Mouse (Mus musculus) megakaryocyte-erythroid progenitor cell, adult 5-6 weeks (primary cell): ENCODE measurements around the gene Psg19. TPM values are rescaled to one million over a fixed set of nuclear protein-coding genes. Genes with fewer than 3 reads are reported as not detected.
"Not testable (repeated sequence)": the region's sequence is repeated elsewhere in the genome, so short reads cannot be mapped to it uniquely, and the experiment has no call there.

Experiments
- ATAC-seq: replicated peaks from 2 replicates; pipeline ENCODE4 v1.8.0; 2016; ENCODE audit warnings: mild to moderate bottlenecking, inconsistent platforms; ENCODE audit not compliant: severe bottlenecking, poor library complexity, low FRiP score, low TSS enrichment
- total RNA-seq, 2 experiments: library from RNA; stranded (forward) in 1 of 2; stranded (reverse) in 1 of 2; fragments of 200-1000, 215-1000 nt in 1 of 2; fragments of >200 nt in 1 of 2; fragmentation: Nextera tagmentation in 1 of 2; gene quantifications; 2 replicates each; pipeline ENCODE4 v1.2.3; 2014 to 2017

Psg19 gene
- total RNA-seq (2014; fragmentation: Nextera tagmentation) (not detected in 2 replicates), total RNA-seq (2017) (not detected in 2 replicates)

DNA sequence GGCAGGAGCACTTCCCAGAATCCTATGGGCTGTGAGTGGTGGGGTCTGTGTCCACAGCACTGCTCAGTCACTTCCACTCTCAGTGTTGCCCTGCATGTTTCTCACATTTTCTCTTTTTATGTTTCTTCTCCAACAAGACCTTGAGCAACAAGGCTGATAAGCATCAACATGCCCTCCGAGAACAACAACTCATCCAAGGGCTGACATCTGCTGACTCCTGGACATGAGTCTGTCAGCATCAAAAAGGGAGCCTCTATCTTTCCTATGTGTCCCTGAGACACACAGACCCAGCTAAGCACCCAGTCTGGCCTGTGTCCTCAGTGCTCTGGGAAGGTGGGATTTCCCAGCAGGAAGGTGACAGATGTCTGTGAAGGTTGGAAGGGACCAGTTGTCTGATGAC, at the start of gene Psg19:
Gene Psg19 (minus strand): TSS at position 101 of the 400 bp plus-strand sequence.
- no peak for ATAC-seq

DNA sequence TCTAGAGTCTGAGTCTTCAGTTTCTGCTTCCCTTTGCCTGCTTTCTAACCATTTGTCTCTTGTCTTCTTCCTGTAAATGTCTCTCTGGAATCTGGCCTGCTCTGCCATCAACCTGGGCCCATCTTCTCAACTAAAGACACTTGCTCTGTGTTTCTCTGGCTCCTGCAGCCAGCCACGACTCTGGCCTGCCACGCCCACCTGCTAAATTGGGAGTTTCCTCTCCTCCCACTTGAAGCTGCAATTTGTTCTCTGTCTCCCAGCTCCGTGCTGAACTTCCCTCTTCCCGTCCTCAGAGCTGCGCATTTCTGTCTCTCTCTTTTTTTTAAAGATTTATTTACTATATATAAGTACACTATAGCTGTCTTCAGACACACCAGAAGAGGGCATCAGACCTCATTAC, 46.5 kb upstream of the Psg19 start:
- ATAC-seq, result no peak

DNA sequence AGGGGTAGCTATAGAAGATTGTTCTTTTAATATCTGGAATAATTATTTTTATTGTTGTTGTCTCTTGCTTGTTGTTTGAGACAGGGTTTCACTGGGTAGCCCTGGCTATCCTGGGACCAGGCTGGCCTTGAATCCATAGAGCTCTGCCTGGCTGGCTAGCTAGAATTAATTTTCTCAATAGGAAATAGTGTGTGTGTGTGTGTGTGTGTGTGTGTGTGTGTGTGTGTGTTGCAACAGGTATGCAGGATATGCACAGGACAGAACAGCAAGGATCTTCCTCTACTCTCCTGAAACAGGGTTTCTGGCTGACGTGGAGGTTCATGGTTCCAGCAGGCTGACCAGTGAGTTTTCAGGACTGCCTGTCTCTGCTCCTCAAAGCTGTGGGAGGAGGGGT, 42.9 kb upstream of the Psg19 start:
- ATAC-seq, result no peak

DNA sequence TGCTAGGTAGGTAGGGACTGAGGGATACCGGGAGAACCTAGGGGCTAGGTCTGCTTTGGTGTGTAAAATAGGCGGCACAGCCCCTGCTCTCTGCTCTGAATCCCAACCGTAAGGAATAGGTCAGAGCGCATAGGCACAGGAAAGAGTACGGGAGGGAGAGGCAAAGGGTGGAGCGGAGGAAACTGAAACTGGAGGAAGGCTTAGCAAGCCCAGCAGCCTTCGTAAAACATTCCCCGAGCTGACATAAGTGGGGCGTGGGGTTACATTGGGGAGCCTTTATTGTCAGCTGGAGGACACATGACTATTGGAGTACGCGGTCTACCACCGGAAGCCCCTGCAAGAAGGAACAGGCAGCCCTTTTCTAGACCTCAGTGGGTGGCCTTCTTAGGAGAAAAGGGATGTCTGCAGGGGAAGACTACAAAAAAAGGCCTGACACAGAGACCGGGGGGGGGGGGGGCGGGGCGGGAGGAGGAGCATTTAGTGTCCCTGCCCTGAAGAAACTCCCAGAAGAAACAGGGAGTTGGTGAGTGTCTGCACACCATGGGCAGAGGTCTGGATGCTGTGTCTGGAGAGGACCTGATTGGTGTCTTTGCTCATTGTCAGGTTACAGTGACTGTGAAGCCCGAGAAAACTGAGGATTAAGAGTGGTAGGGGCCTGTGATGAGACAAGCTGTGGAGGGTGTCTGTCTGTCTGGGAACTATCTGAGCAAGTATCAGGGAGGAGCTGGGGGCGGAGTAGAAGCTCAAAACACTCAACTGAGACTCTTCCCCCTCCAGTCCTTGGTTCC, 42.3 kb upstream of the Psg19 start:
- ATAC-seq, result peak; percentile 88

DNA sequence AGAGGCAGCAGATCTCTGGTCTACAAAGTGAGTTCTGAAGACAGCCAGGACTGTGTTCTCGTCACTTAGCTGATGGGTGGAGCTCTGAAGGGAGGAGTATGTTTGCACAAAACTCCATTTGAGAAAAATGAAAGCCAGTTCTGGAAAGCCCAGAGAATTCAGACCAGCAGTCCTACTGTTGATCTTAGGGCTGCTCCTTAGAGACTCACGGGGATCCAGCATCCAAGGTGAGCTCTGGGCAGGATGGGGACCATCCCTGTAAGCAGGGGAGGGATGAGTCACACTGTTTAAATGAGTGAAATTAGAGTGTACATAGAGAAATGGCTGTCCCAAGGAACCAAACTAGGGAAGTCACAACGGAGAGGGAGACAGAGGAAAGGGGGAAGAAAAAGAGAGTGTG, 41.5 kb upstream of the Psg19 start, which contains the start of gene Mill2:
Gene Mill2 (plus strand): TSS at position 102 of the 400 bp plus-strand sequence.
- peak; percentile 49 for ATAC-seq

DNA sequence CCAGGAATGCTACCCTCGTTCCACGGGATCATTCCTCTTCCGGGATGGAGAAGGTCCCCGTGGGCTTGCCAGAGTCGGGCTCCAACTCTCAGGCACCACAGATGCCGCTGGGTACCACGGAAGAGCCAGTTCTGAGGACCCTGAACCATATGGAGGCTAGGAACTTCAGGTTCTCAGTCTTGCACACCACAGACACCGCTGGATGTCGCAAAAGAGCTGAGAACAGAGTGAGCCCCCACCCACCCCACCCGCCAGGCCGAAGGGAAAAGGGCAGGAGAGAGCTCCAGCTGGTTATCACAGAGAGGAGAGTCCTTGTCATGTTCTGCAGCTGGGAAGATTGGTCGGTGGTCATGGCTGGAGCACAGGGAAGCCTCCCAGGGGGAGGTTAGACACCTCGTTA, 34.0 kb upstream of the Psg19 start:
- ATAC-seq, result no peak

DNA sequence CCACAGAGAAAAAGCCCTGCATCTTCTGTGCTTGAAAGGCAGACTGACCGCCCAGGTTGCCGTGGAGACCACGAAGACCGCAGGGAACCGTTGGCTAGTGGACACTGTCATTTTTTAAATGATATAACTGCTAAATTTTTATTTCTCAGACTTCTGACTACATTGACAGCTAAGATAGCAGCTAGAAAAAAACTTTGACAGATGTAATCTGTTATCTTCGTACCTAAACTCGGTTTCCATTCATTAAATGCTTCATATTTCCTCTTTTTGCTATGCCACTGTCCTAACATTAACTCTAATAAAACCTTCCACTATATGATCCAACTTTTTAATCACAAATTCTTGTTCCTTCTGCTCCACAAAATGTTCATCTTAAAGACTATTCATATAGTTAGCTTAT, 31.2 kb upstream of the Psg19 start:
- ATAC-seq, result no peak

DNA sequence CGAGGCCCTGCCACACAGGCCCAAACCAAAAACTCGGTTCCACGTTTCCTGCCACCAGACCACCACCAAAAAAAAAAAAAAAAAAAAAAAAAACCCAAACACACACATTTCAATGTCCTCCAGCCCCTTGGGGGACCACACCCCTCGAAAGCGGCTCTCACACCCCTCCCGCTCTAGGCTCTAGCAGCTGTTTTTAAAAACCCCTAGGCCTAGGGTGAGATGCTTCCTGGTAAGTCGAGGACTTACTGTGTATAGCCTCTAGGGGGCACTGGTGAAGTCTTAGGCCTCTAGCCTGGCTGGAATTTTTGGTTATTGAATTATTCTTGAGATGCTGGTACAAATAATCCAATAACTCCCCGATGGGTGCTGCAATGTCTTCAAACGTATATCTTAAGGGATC, 30.3 kb upstream of the Psg19 start:
- 0 out of 2 replicates have a peak, but pooled peaks have one; percentile 63 for ATAC-seq

DNA sequence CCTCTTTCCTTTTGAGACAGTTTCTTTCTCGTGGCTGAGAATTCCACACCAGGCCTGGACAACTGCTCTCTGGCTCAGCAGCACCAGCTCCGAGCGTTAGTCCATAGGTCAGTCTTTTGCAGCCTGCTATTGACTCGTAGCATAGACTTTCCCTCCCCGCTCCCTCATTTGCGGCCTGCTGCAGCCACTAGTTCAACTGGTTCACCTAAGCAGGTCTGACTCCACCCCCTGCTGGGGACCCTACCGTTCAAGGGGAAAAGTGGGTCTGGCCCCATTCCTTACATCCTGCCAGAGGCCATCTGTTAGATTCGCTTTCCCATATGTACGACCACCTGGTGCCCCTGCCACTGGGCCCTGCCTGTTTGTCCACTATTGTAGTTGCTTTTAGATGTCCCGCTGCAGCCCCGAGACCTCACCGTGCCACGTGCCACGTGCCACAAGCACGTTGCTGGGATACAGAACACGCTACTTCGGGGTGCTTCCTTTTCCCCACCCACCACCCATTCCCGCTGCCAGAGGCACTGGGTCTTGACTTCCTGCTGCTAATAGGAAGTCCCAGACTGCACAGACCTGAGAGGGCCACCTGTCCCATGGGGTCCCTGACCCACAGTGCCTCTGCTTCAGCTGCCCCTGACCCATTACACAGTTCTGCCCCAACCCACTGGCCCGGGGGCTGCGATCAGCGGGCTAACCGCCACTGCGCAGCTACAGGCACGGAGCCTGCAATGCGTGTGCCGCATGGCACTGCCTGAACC, 29.6 kb upstream of the Psg19 start:
- ATAC-seq, result no peak

DNA sequence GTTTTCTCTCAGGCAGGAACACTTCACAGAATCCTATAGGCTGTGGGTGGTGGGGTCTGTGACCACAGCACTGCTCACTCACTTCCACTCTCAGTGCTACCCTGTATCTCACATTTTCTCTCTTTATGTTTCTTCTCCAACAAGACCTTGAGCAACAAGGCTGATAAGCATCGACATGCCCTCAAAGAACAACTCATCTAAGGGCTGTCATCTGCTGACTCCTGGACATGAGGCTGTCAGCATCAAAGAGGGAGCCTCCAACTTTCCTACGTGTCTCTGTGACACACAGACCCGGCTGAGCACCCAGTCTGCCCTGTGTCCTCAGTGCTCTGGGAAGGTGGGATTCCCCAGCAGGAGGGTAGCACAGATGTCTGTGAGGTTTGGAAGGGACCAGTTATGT, 23.2 kb upstream of the Psg19 start, which contains the start of gene Psg17:
Gene Psg17 (minus strand): TSS at position 101 of the 400 bp plus-strand sequence.
- no peak for ATAC-seq

DNA sequence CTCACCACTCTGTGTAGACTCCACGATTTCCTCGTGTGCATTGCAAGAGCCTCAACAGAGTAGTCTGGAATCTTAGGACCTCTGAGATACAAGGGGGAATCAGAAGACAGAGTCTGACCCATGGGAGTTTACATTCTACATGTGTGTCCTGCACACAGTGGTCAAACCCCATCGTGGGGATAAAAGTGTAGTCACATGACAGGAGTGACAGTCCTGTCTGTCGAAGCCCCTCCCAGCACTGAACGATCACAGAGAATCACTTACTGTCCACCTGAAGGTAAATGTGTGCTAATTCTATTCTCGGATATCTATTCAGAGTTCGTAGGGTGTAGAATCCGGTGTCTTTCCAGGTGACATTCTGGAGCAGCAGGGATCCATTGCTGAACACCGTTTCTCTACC, 20.0 kb upstream of the Psg19 start:
- no peak for ATAC-seq

DNA sequence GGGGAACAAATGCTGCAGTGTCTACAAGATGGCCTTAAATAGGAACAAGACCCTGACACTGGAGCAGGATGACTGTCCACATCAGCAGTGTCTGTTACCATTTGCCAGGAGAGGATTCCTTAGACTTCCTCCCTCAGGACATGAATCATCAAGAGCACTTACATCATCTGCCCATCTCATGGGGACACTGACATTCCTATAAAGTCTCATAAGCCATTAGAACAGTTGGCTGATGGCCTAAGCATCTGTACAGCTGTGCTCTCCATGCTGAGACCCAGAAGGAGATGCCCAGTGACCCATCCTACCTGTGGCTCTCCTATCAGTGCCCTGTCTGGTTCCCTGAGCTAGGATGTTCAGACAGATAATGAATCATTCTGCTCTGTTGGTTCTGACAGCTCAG, 5.2 kb upstream of the Psg19 start:
- ATAC-seq, result no peak

DNA sequence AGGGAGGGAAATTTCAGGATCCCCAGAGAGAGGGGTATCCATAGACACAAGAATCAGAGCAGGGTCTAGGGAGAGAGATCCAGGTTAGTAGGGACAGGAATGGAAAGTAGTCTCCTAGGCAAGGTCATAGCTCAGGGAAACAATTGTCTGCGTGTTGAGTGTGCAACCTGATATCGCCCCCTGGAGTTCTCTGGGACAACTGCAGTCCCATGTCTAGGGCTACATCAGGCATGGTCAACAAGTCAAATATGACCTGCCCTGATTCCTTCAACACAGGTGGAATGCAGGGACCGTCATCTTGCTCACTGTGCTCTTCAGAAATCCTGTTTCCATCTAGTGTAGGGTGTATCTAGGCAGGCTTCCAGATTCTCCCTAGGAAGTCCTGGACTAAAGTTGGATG, 809 bp upstream of the Psg19 start:
- no peak for ATAC-seq

DNA sequence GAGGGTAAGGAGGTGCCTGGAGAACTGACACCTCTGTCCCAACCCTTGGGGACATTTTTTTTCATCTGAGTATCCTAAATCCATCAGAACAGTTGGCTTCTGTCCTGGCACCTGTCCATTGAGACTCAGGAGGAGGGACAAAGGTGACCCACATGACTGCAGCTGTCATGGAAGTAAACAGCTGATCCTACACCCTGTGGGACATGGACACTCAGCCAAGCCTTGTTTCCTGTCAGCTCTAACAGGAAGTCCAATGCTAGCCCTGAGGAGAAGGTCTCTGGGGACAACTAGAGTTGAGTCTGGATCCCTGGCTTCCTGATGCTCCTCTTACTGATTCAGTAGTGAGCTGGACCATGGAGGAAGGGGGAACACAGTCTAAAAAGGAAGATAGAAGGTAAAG, 7.6 kb downstream of the Psg19 start:
- ATAC-seq, result not testable (repeated sequence)

DNA sequence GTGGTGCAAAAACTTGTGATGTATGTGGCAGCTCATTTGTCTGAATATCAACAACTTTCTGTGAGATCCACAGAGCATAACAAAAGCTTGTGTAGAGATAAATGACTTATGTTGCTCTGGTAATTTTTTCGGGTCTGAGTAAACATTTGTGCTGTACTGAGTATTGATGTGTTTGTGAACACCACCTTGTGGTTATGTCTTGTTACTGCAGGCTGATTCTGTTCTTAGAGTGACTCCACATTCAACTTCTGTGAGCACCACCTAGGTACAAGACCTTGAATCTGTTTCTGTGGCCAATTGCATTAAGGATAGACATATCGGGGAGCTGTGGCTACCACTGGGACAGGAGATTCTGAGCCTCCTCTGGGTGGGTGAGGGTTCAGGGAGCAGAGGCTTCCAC, 17.0 kb downstream of the Psg19 start:
- ATAC-seq, result 0 out of 2 replicates have a peak, but pooled peaks have one; percentile 41

DNA sequence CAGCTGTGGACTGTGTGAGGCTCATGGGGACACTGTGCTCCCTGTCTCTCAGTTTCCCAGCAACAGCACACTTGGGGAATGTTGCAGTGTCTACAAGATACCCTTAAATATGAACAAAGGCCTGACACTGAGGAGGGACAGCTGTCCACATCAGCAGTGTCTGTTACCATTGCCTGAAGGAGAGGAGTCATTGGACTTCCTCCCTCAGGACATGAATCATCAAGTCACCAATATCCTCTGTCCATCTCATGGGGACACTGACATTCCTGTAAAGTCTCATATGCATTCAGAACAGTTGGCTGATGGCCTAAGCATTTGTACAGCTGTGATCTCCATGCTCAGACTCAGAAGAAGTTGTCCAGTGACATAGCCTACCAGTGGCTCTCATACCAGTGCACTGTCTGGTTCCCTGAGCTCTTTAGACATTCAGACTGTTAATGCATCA, 19.0 kb downstream of the Psg19 start:
- no peak for ATAC-seq

DNA sequence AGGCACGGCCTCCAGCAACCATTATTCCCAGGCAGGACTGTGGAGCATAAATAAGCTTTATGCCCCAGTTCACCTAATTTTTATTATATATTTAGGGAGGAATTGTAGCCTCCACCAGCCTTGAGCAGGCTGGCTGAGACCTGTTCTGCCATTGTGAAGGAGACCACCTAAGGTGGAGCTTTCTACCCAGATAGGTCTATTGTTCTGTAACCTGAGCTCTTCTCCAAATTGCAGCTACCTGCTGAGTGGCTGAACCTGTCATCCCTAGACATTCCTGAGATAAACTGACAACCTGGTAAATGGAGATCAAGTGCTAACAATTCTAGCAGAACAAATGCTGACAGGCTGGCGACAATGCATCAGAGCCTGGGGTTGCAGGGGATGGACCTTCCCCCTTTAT, 35.4 kb downstream of the Psg19 start:
- ATAC-seq, result not testable (repeated sequence)

DNA sequence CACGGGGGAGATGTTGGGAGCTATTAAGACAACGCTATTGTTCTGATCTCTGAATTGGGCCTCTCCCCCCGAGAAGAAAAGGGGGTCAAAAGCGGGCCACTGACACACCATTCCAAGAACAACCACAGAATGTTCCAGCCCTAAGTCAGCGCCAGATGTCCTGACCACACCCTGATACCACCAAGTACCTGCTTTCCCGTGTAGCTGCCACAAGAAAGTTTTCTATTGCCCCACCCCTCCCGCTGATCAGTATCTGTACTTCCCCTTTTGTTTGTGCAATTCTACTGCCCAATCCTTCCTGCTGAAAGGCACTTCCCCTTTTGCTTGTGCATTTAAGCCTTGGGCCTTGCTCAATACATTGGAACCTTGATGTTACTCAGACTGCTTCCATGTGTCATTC, 38.2 kb downstream of the Psg19 start:
- not testable (repeated sequence) for ATAC-seq

DNA sequence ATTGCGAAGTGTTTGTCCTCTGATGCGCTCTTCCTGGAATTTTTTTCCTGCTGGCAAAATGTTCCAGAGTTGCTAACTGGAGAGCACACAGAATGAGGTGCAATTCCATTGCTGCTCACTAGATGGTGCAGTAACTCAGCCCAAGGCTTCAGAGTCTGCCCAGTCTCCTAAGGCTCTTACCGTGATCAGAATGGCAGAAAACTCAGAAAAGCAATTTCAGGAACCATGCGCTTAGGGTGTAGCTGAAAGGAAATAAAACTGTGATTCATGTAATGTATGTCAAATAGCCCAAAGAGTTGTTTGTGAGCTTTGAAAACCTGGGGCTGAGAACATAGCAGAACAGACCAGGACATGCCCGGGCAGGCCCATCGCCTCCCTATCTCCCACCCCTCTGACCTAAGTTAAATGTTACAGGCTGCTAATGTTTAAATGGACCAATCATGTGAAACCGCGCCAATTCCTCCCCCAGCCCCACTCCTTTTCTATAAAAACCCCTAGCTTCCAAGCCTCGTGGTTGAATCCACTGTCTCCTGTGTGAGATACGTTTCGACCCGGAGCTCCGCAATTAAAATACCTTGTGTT, 48.3 kb downstream of the Psg19 start:
- peak; percentile 84 for ATAC-seq
